Comparison of ENCODE assay signal across 11 mouse cellular contexts in the genomic region with DNA sequence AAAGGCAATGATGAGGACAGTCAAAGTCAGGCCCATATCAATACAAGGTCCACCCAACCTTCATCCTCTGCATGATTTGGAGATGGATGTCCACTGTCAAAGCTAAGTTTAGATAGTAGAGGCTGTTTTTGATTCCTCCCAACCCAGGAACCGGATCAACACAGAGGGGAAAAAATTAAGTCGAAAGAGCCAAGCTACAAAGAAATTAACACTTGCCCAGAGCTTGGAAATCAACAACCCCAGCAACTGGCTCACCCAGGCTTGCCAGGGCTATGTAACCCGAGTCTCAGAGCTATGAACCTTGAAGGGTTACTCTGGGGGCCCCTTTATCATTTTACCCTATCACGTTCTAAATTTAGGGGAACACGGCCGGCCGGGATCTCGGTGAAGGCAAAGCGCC. TPM values are rescaled to one million over a fixed set of nuclear protein-coding genes. Genes with fewer than 3 reads are reported as not detected.
DNase-seq lines count a peak whose midpoint lies in the region; ATAC-seq lines count a peak whose summit lies in the region.
"Had no signal": no experiment of that assay in that cellular context is flagged by ENCODE, and none has a peak within 500 bp of the region (broad histone marks: within the 10 kb centered on the region; RNA-seq: fewer than 3 reads in every experiment).

No protein-coding gene starts in this region.

- H3K4me3 ChIP-seq in heart, embryonic 13.5 days, result peak overlapping the region; percentile 64
- peak overlapping the region; percentile 69 for H3K4me3 ChIP-seq in embryonic facial prominence, embryonic 10.5 days
- H3K4me3 ChIP-seq in hindbrain, embryonic 14.5 days (replicated peaks; ENCODE audit: low read length), result peak overlapping the region; percentile 39
- H3K4me3 ChIP-seq in midbrain, embryonic 16.5 days (ENCODE audit: low read depth, low read length), result peak overlapping the region; percentile 52

- H3K9ac ChIP-seq in heart, embryonic 13.5 days, result no peak overlapping the region
- peak overlapping the region; percentile 55 for H3K9ac ChIP-seq in hindbrain, embryonic 14.5 days
- H3K9ac ChIP-seq in midbrain, embryonic 16.5 days (ENCODE audit: low read depth, low read length), result peak overlapping the region; percentile 37; the same call in 1 of the 2 replicates

- no peak for DNase-seq in heart, postnatal 14 days
- DNase-seq in embryonic facial prominence, embryonic 10.5 days (ENCODE audit: low spot score), result peak; percentile 23
- no peak for DNase-seq in hindbrain, embryonic 14.5 days (ENCODE audit: low spot score)
- DNase-seq in ovary, postnatal 10 days (ENCODE audit: low spot score), result no peak
- DNase-seq in left cerebral cortex, postnatal 25 days (ENCODE audit: low spot score in 2 of 2), result no peak
- no peak for DNase-seq in adrenal gland, postnatal 36 days
- DNase-seq: layer of hippocampus, postnatal 36 days; thymus, adult 18-20 months had no signal

- H3K4me1 ChIP-seq in heart, embryonic 13.5 days, result peaks cover 32% of the 10 kb centered on the region
- peaks cover 49% of the 10 kb centered on the region for H3K4me1 ChIP-seq in embryonic facial prominence, embryonic 10.5 days
- peaks cover 6% of the 10 kb centered on the region; the same call in 1 of the 2 replicates for H3K4me1 ChIP-seq in hindbrain, embryonic 14.5 days (replicated peaks; ENCODE audit: control insufficient read depth, insufficient read depth, low read length)
- H3K4me1 ChIP-seq in midbrain, embryonic 16.5 days (ENCODE audit: control insufficient read depth, insufficient read depth, low read length), result peaks cover 13% of the 10 kb centered on the region

- no peak overlapping the region for H3K27ac ChIP-seq in heart, embryonic 13.5 days (replicated peaks)
- no peak overlapping the region for H3K27ac ChIP-seq in embryonic facial prominence, embryonic 10.5 days (replicated peaks)
- H3K27ac ChIP-seq in hindbrain, embryonic 14.5 days, result peak overlapping the region; percentile 58
- H3K27ac ChIP-seq in midbrain, embryonic 16.5 days (ENCODE audit: low read length), result peak overlapping the region; percentile 84

- peak overlapping the region; percentile 7; the same call in 1 of the 2 replicates for H3K4me2 ChIP-seq in heart, embryonic 13.5 days
- peak overlapping the region; percentile 39 for H3K4me2 ChIP-seq in hindbrain, embryonic 14.5 days (replicated peaks)
- H3K4me2 ChIP-seq in midbrain, embryonic 16.5 days (ENCODE audit: low read length), result peak overlapping the region; percentile 62

- no peak for ATAC-seq in heart, embryonic 13.5 days (ENCODE audit: extremely low read depth, insufficient number of reproducible peaks, low FRiP score, low TSS enrichment)
- ATAC-seq in hindbrain, embryonic 14.5 days (ENCODE audit: low FRiP score), result no peak
- ATAC-seq in midbrain, embryonic 16.5 days, result no peak
- ATAC-seq: intestine, postnatal 0 days had no signal

- intact Hi-C loops in heart, postnatal 14 days (cut with DNase I), result loop anchor here (5.0 to 10.0 kb wide), 2 partner anchors 365 to 567 kb away; no protein-coding TSS in a partner anchor
- intact Hi-C loops in left cerebral cortex, postnatal 25 days (cut with DNase I), result no loop called here

- H3K36me3 ChIP-seq in heart, embryonic 13.5 days, result no peaks in the 10 kb centered on the region
- no peaks in the 10 kb centered on the region for H3K36me3 ChIP-seq in embryonic facial prominence, embryonic 10.5 days (replicated peaks)
- H3K36me3 ChIP-seq in hindbrain, embryonic 14.5 days (replicated peaks; ENCODE audit: control insufficient read depth, insufficient read depth), result no peaks in the 10 kb centered on the region
- no peaks in the 10 kb centered on the region for H3K36me3 ChIP-seq in midbrain, embryonic 16.5 days (ENCODE audit: control insufficient read depth, insufficient read depth, low read length)

- 4% methylated on average over 9 of the region's 9 CpGs for WGBS in heart, embryonic 13.5 days
- WGBS in embryonic facial prominence, embryonic 10.5 days, result 3% methylated on average over 9 of the region's 9 CpGs
- under 1% methylated on average over 9 of the region's 9 CpGs for WGBS in hindbrain, embryonic 14.5 days
- 5% methylated on average over 9 of the region's 9 CpGs for WGBS in midbrain, embryonic 16.5 days

- H3K27me3 ChIP-seq in heart, embryonic 13.5 days (replicated peaks), result peaks cover 91% of the 10 kb centered on the region
- peaks cover 100% of the 10 kb centered on the region for H3K27me3 ChIP-seq in embryonic facial prominence, embryonic 10.5 days (replicated peaks; ENCODE audit: low read depth, poor library complexity, severe bottlenecking)
- peaks cover 85% of the 10 kb centered on the region for H3K27me3 ChIP-seq in hindbrain, embryonic 14.5 days (ENCODE audit: control insufficient read depth, insufficient read depth, low read length)
- peaks cover 2% of the 10 kb centered on the region for H3K27me3 ChIP-seq in midbrain, embryonic 16.5 days (ENCODE audit: control insufficient read depth, insufficient read depth, low read depth, low read length)

- H3K9me3 ChIP-seq in heart, embryonic 13.5 days, result no peaks in the 10 kb centered on the region
- no peaks in the 10 kb centered on the region for H3K9me3 ChIP-seq in embryonic facial prominence, embryonic 10.5 days
- H3K9me3 ChIP-seq in hindbrain, embryonic 14.5 days (ENCODE audit: control insufficient read depth, low read length), result no peaks in the 10 kb centered on the region
- H3K9me3 ChIP-seq in midbrain, embryonic 16.5 days (replicated peaks; ENCODE audit: control insufficient read depth, low read length, poor library complexity, severe bottlenecking), result no peaks in the 10 kb centered on the region

RNA-seq across cellular contexts. Expression of gene Rsrc1, which starts 1.7 kb away (rescaled TPM):
- 22.3 and 22.4 TPM in 2 replicates for polyA plus RNA-seq in heart, embryonic 13.5 days (2015; fragmentation: Nextera tagmentation; extraction: Ambion mirVana)
- 10 to 100 TPM; 11.3 to 11.8 TPM for total RNA-seq in heart, postnatal 14 days (2021)
- 42.0 and 45.0 TPM in 2 replicates for polyA plus RNA-seq in embryonic facial prominence, embryonic 10.5 days (2016; fragmentation: Nextera tagmentation; extraction: Ambion mirVana)
- polyA plus RNA-seq in hindbrain, embryonic 14.5 days (2014; fragmentation: Nextera tagmentation; extraction: Ambion mirVana), result 32.7 and 34.8 TPM in 2 replicates
- polyA plus RNA-seq in midbrain, embryonic 16.5 days (2015; fragmentation: Nextera tagmentation; extraction: Ambion mirVana), result 42.4 and 44.3 TPM in 2 replicates
- 10 to 100 TPM; 31.0 to 31.1 TPM for total RNA-seq in left cerebral cortex, postnatal 25 days (2021)
- total RNA-seq in adrenal gland, postnatal 36 days (2021), result 10 to 100 TPM; 29.2 to 29.7 TPM

RNA-seq across cellular contexts. Expression of gene Shox2, which starts 2.1 kb away (rescaled TPM):
- 5.8 and 7.8 TPM in 2 replicates for polyA plus RNA-seq in heart, embryonic 13.5 days (2015; fragmentation: Nextera tagmentation; extraction: Ambion mirVana)
- 1 to 10 TPM; 1.0 to 1.8 TPM for total RNA-seq in heart, postnatal 14 days (2021)
- 8.5 and 10.8 TPM in 2 replicates for polyA plus RNA-seq in embryonic facial prominence, embryonic 10.5 days (2016; fragmentation: Nextera tagmentation; extraction: Ambion mirVana)
- polyA plus RNA-seq in hindbrain, embryonic 14.5 days (2014; fragmentation: Nextera tagmentation; extraction: Ambion mirVana), result 26.3 and 27.5 TPM in 2 replicates
- polyA plus RNA-seq in midbrain, embryonic 16.5 days (2015; fragmentation: Nextera tagmentation; extraction: Ambion mirVana), result 50.4 and 55.3 TPM in 2 replicates
- total RNA-seq in left cerebral cortex, postnatal 25 days (2021), result under 1 TPM in 1 of 2 experiments, not detected in 1; 0.73 TPM
- 1 to 10 TPM; 1.4 to 3.7 TPM for total RNA-seq in adrenal gland, postnatal 36 days (2021)

Comparison
In these comparisons a context has a peak if more than half of its experiments do, and no peak if none do; other contexts are left out.
1. H3K27ac ChIP-seq: peak in hindbrain, embryonic 14.5 days (single experiment) and midbrain, embryonic 16.5 days (single experiment); none in heart, embryonic 13.5 days (single experiment) and embryonic facial prominence, embryonic 10.5 days (single experiment).
2. H3K4me2 ChIP-seq: peak in every context shown above with its lines; median percentile 62 in midbrain, embryonic 16.5 days; 39 in hindbrain, embryonic 14.5 days; 7 in heart, embryonic 13.5 days.
3. Peak in every context shown above with its lines, with median percentiles within 50 percentile points of each other: H3K4me3 ChIP-seq.